Comparison of ENCODE assay signal across 8 mouse cellular contexts in genomic region chr1:89092442-89092991, GRCm38 (mm10). TPM values are rescaled to one million over a fixed set of nuclear protein-coding genes. Genes with fewer than 3 reads are reported as not detected.
DNase-seq lines count a peak whose midpoint lies in the region; ATAC-seq and TF ChIP-seq lines count a peak whose summit lies in the region.

No protein-coding gene starts in this region.

- H3K27me3 ChIP-seq in heart, embryonic 11.5 days (ENCODE audit: control insufficient read depth, insufficient read depth, low read length), result no peaks in the 10 kb centered on the region
- H3K27me3 ChIP-seq in kidney, embryonic 15.5 days, result no peaks in the 10 kb centered on the region
- H3K27me3 ChIP-seq in limb, embryonic 14.5 days (ENCODE audit: control insufficient read depth, insufficient read depth, low read length), result no peaks in the 10 kb centered on the region
- no peaks in the 10 kb centered on the region for H3K27me3 ChIP-seq in neural tube, embryonic 15.5 days (replicated peaks)

- TF ChIP-seq POLR2A in embryonic fibroblast, embryonic 13.5 days (IDR thresholded peaks at IDR 0.05; ENCODE audit: low read depth, low read length), result no peak
- no peak for TF ChIP-seq POLR2A in limb, embryonic 14.5 days (IDR thresholded peaks at IDR 0.05; ENCODE audit: borderline replicate concordance, extremely low read depth, insufficient read depth, insufficient read length)

- peak; percentile 43 for DNase-seq in adipocyte (ENCODE audit: low spot score)
- peak; percentile 74 for DNase-seq in limb, embryonic 14.5 days (ENCODE audit: low spot score)
- DNase-seq in cerebellum, postnatal 14 days, result no peak
- no peak for DNase-seq in urinary bladder, postnatal 10 days (ENCODE audit: low spot score)

- peak overlapping the region; percentile 37 for H3K27ac ChIP-seq in embryonic fibroblast, embryonic 13.5 days (ENCODE audit: insufficient read depth, low read length)
- H3K27ac ChIP-seq in heart, embryonic 11.5 days (ENCODE audit: low read depth, low read length), result peak overlapping the region; percentile 79
- H3K27ac ChIP-seq in kidney, embryonic 15.5 days, result peak overlapping the region; percentile 90
- H3K27ac ChIP-seq in limb, embryonic 14.5 days (replicated peaks; ENCODE audit: low read depth, low read length), result peak overlapping the region; percentile 70
- peak overlapping the region; percentile 45; the same call in 1 of the 2 replicates for H3K27ac ChIP-seq in neural tube, embryonic 15.5 days (replicated peaks)

- peaks cover 7% of the 10 kb centered on the region for H3K4me1 ChIP-seq in embryonic fibroblast, embryonic 13.5 days (ENCODE audit: control insufficient read depth, insufficient read depth, low read length)
- H3K4me1 ChIP-seq in heart, embryonic 11.5 days (ENCODE audit: control insufficient read depth, insufficient read depth, low read length), result peaks cover 82% of the 10 kb centered on the region
- peaks cover 86% of the 10 kb centered on the region for H3K4me1 ChIP-seq in kidney, embryonic 15.5 days
- peaks cover 41% of the 10 kb centered on the region for H3K4me1 ChIP-seq in limb, embryonic 14.5 days (ENCODE audit: control insufficient read depth, insufficient read depth, low read length)
- peaks cover 61% of the 10 kb centered on the region for H3K4me1 ChIP-seq in neural tube, embryonic 15.5 days

- 11% methylated on average over 19 of the region's 19 CpGs for WGBS in heart, embryonic 11.5 days (ENCODE audit: insufficient replicate concordance)
- WGBS in kidney, embryonic 15.5 days, result 10% methylated on average over 19 of the region's 19 CpGs
- 14% methylated on average over 19 of the region's 19 CpGs for WGBS in limb, embryonic 14.5 days
- WGBS in neural tube, embryonic 15.5 days, result 13% methylated on average over 19 of the region's 19 CpGs

- no peak overlapping the region for H3K4me3 ChIP-seq in embryonic fibroblast, embryonic 13.5 days (ENCODE audit: insufficient read depth, low read length)
- no peak overlapping the region for H3K4me3 ChIP-seq in heart, embryonic 11.5 days (ENCODE audit: low read depth, low read length)
- H3K4me3 ChIP-seq in kidney, embryonic 15.5 days (replicated peaks), result peak overlapping the region; percentile 23
- no peak overlapping the region; the same call in 1 of the 2 replicates for H3K4me3 ChIP-seq in limb, embryonic 14.5 days (replicated peaks; ENCODE audit: low read length)
- H3K4me3 ChIP-seq in neural tube, embryonic 15.5 days (replicated peaks), result no peak overlapping the region

- no peaks in the 10 kb centered on the region for H3K36me3 ChIP-seq in heart, embryonic 11.5 days (ENCODE audit: control insufficient read depth, insufficient read depth, low read length)
- no peaks in the 10 kb centered on the region for H3K36me3 ChIP-seq in kidney, embryonic 15.5 days
- no peaks in the 10 kb centered on the region for H3K36me3 ChIP-seq in limb, embryonic 14.5 days (ENCODE audit: control insufficient read depth, insufficient read depth, low read length)
- no peaks in the 10 kb centered on the region for H3K36me3 ChIP-seq in neural tube, embryonic 15.5 days

- H3K4me2 ChIP-seq in heart, embryonic 11.5 days, result peak overlapping the region; percentile 46
- peak overlapping the region; percentile 46 for H3K4me2 ChIP-seq in kidney, embryonic 15.5 days
- H3K4me2 ChIP-seq in limb, embryonic 14.5 days (replicated peaks; ENCODE audit: low read depth, low read length, severe bottlenecking), result peak overlapping the region; percentile 45
- H3K4me2 ChIP-seq in neural tube, embryonic 15.5 days, result peak overlapping the region; percentile 42

- no peak for TF ChIP-seq CTCF in embryonic fibroblast, embryonic 13.5 days (IDR thresholded peaks at IDR 0.05; ENCODE audit: borderline replicate concordance, insufficient read depth, low read length)

- peak; percentile 50; the same call in 1 of the 2 replicates for ATAC-seq in heart, embryonic 11.5 days (replicated peaks; ENCODE audit: insufficient number of reproducible peaks, low FRiP score, low TSS enrichment)
- peak; percentile 50 for ATAC-seq in kidney, embryonic 15.5 days (replicated peaks; ENCODE audit: low FRiP score)
- peak; percentile 36; the same call in 1 of the 2 replicates for ATAC-seq in limb, embryonic 14.5 days (ENCODE audit: low FRiP score, low read depth)
- ATAC-seq in neural tube, embryonic 15.5 days (ENCODE audit: low FRiP score), result 0 out of 2 replicates have a peak, but pooled peaks have one; percentile 45

- 0 out of 2 replicates have a peak overlapping the region, but pooled peaks have one; percentile 29 for H3K9ac ChIP-seq in heart, embryonic 11.5 days (ENCODE audit: low read depth, low read length)
- no peak overlapping the region for H3K9ac ChIP-seq in kidney, embryonic 15.5 days
- peak overlapping the region; percentile 31; the same call in 1 of the 2 replicates for H3K9ac ChIP-seq in limb, embryonic 14.5 days (ENCODE audit: low read depth, low read length, severe bottlenecking)
- 0 out of 2 replicates have a peak overlapping the region, but pooled peaks have one; percentile 3 for H3K9ac ChIP-seq in neural tube, embryonic 15.5 days (replicated peaks)

- no peaks in the 10 kb centered on the region for H3K9me3 ChIP-seq in heart, embryonic 11.5 days (replicated peaks; ENCODE audit: control insufficient read depth, low read length)
- H3K9me3 ChIP-seq in kidney, embryonic 15.5 days (replicated peaks), result no peaks in the 10 kb centered on the region
- H3K9me3 ChIP-seq in limb, embryonic 14.5 days (ENCODE audit: control insufficient read depth, low read length), result no peaks in the 10 kb centered on the region
- H3K9me3 ChIP-seq in neural tube, embryonic 15.5 days (replicated peaks), result no peaks in the 10 kb centered on the region

RNA-seq across cellular contexts. Expression of gene Sh3bp4, which starts 22.3 kb away (rescaled TPM):
- 19.8 and 21.7 TPM in 2 replicates for polyA plus RNA-seq in embryonic fibroblast, embryonic 13.5 days (2011; ENCODE audit: insufficient read length, low read depth, missing spikeins)
- polyA plus RNA-seq in heart, embryonic 11.5 days (2014; fragmentation: Nextera tagmentation; extraction: Ambion mirVana), result 15.3 and 25.2 TPM in 2 replicates
- 25.4 and 28.7 TPM in 2 replicates for polyA plus RNA-seq in kidney, embryonic 15.5 days (2015; fragmentation: Nextera tagmentation; extraction: Ambion mirVana)
- 20.8 and 26.5 TPM in 2 replicates for polyA plus RNA-seq in limb, embryonic 14.5 days (2012; rRNA removed)
- polyA plus RNA-seq in limb, embryonic 14.5 days (2014; fragmentation: Nextera tagmentation; extraction: Ambion mirVana), result 20.4 and 21.2 TPM in 2 replicates
- polyA plus RNA-seq in neural tube, embryonic 15.5 days (2015; fragmentation: Nextera tagmentation; extraction: Ambion mirVana), result 14.2 and 14.4 TPM in 2 replicates

Comparison
In these comparisons a context has a peak if more than half of its experiments do, and no peak if none do; other contexts are left out.
1. DNase-seq: peak in adipocyte (single experiment) and limb, embryonic 14.5 days (single experiment); none in cerebellum, postnatal 14 days (0 of 2) and urinary bladder, postnatal 10 days (single experiment).
2. H3K27ac ChIP-seq: peak in every context shown above with its lines; median percentile 90 in kidney, embryonic 15.5 days; 79 in heart, embryonic 11.5 days; 70 in limb, embryonic 14.5 days; 45 in neural tube, embryonic 15.5 days; 37 in embryonic fibroblast, embryonic 13.5 days.
3. Peak in every context shown above with its lines, with median percentiles within 50 percentile points of each other: ATAC-seq and H3K4me2 ChIP-seq.